Mouse (Mus musculus) olfactory bulb, adult 2 months (tissue): ENCODE measurements around the gene St3gal4. TPM values are rescaled to one million over a fixed set of nuclear protein-coding genes. Genes with fewer than 3 reads are reported as not detected.

Experiments used
- H3K27ac ChIP-seq: fragments of 200-500 bp; 2 replicates; pipeline ENCODE4 v1.5.1; 2012; ENCODE audit warnings: low read depth, low read length; ENCODE audit not compliant: insufficient read depth
- H3K4me1 ChIP-seq: fragments of 200-500 bp; 2 replicates; pipeline ENCODE4 v1.6.1; 2012; ENCODE audit warnings: low read length; ENCODE audit not compliant: control insufficient read depth, insufficient read depth
- H3K4me3 ChIP-seq: fragments of 200-500 bp; 2 replicates; pipeline ENCODE4 v1.5.1; 2012; ENCODE audit warnings: mild to moderate bottlenecking, low read depth, low read length, moderate library complexity; ENCODE audit not compliant: insufficient read depth
- CTCF ChIP-seq: fragments of 200-500 bp; IDR thresholded peaks from 2 replicates; pipeline ENCODE4 v1.5.1; 2012; ENCODE audit warnings: low read depth, mild to moderate bottlenecking, low read length, moderate library complexity; ENCODE audit not compliant: insufficient read depth
- POLR2A ChIP-seq: fragments of 200-500 bp; IDR thresholded peaks from 2 replicates; pipeline ENCODE4 v1.6.1; 2012; ENCODE audit warnings: mild to moderate bottlenecking, low read depth, low read length, moderate library complexity; ENCODE audit not compliant: insufficient read depth
- WGBS: fragments of 180-500 bp; shearing (Covaris S2); methylation state at CpG from one replicate; pipeline ENCODE4 v1.1.7; 2018; 5-methylcytosine and 5-hydroxymethylcytosine counted together
- polyA plus RNA-seq: library from polyadenylated mRNA; stranded (reverse); fragments of >200 nt; gene quantifications from 2 replicates; pipeline ENCODE4 v1.2.4, GENCODE M21; 2012; ENCODE audit warnings: low replicate concordance; ENCODE audit not compliant: missing spikeins, insufficient read depth, insufficient read length

Gene St3gal4
- polyA plus RNA-seq, 1 experiment, result not detected

- WGBS, result 92% methylated on average over 5 of the region's 5 CpGs
- Histone ChIP-seq H3K27ac (no peak overlapping the region), H3K4me1 (peaks cover 2% of the 10 kb centered on the region; the same call in 1 of the 2 replicates), H3K4me3 (no peak overlapping the region)
- no peak for TF ChIP-seq CTCF
- no peak for TF ChIP-seq POLR2A
Observed at GRCm38 (mm10) chr9:35122551-35123266, 3.6 kb upstream of the St3gal4 start.

GRCm38 (mm10) chr9:35118563-35118962 lies 505 bp downstream of the St3gal4 start:
- 94% methylated on average over 2 of the region's 2 CpGs for WGBS
- H3K4me3 ChIP-seq, result no peak overlapping the region

GRCm38 (mm10) chr9:35117384-35118295 lies 1.4 kb downstream of the St3gal4 start:
- 37% methylated on average over 15 of the region's 15 CpGs for WGBS
- Histone ChIP-seq H3K4me1 (peaks cover 18% of the 10 kb centered on the region), H3K4me3 (peak overlapping the region; percentile 66), H3K27ac (peak overlapping the region; percentile 63)
- TF ChIP-seq POLR2A (no peak), CTCF (no peak)

More at GRCm38 (mm10) chr9:35118563-35118962, 505 bp downstream of the St3gal4 start:
- no peak for TF ChIP-seq POLR2A
- no peak for TF ChIP-seq CTCF
- Histone ChIP-seq H3K4me1 (peaks cover 14% of the 10 kb centered on the region), H3K27ac (no peak overlapping the region)

GRCm38 (mm10) chr9:35116391-35117381 lies 2.4 kb downstream of the St3gal4 start:
- WGBS, result under 1% methylated on average over 81 of the region's 84 CpGs
- Histone ChIP-seq H3K4me3 (peak overlapping the region; percentile 66), H3K27ac (peak overlapping the region; percentile 63), H3K4me1 (peaks cover 24% of the 10 kb centered on the region)
- TF ChIP-seq POLR2A (peak; percentile 37), CTCF (no peak)

- TF ChIP-seq CTCF (no peak), POLR2A (no peak)
- 37% methylated on average over 4 of the region's 4 CpGs for WGBS
- H3K27ac ChIP-seq, result no peak overlapping the region
- peak overlapping the region; percentile 66 for H3K4me3 ChIP-seq
- H3K4me1 ChIP-seq, result peaks cover 25% of the 10 kb centered on the region
Observed at GRCm38 (mm10) chr9:35115804-35116203, 3.3 kb downstream of the St3gal4 start.

GRCm38 (mm10) chr9:35115299-35115698 lies 3.8 kb downstream of the St3gal4 start:
- peaks cover 25% of the 10 kb centered on the region for H3K4me1 ChIP-seq
- H3K4me3 ChIP-seq, result no peak overlapping the region

GRCm38 (mm10) chr9:35114234-35114633 lies 4.8 kb downstream of the St3gal4 start:
- 93% methylated on average over 3 of the region's 3 CpGs for WGBS
- H3K4me1 ChIP-seq, result peaks cover 30% of the 10 kb centered on the region
- TF ChIP-seq CTCF (no peak), POLR2A (no peak)
- no peak overlapping the region for H3K27ac ChIP-seq
- no peak overlapping the region for H3K4me3 ChIP-seq

More at GRCm38 (mm10) chr9:35115299-35115698, 3.8 kb downstream of the St3gal4 start:
- 72% methylated on average over 3 of the region's 4 CpGs for WGBS
- TF ChIP-seq POLR2A, result no peak
- no peak for TF ChIP-seq CTCF
- no peak overlapping the region for H3K27ac ChIP-seq

- Histone ChIP-seq H3K4me1 (peaks cover 28% of the 10 kb centered on the region), H3K27ac (no peak overlapping the region), H3K4me3 (no peak overlapping the region)
- WGBS, result 42% methylated on average over 19 of the region's 19 CpGs
- TF ChIP-seq POLR2A (no peak), CTCF (no peak)
Observed at GRCm38 (mm10) chr9:35111941-35112595, 7.0 kb downstream of the St3gal4 start.
